Mouse (Mus musculus) Patski (cell line): ENCODE data around the gene Os9. TPM values are rescaled to one million over a fixed set of nuclear protein-coding genes. Genes with fewer than 3 reads are reported as not detected.

Experiments used
- ATAC-seq: fragments of 100-300 bp; one replicate; pipeline ENCODE4 v1.8.0; 2021
- CTCF ChIA-PET: fragments of 350-600 bp; sonication (Branson Sonifier 250); formaldehyde crosslinking; loops from one replicate; lab custom pipeline; 2022; ENCODE audit warnings: inconsistent platforms; lab: Charles Lee
- POLR2A ChIA-PET: fragments of 350-600 bp; sonication (Branson Sonifier 250); formaldehyde crosslinking; loops from one replicate; lab custom pipeline; 2022; ENCODE audit warnings: antibody characterized with exemption, inconsistent platforms; lab: Charles Lee
- DNase-seq: peaks from one replicate; pipeline ENCODE4 v3.0.0-alpha.2; 2011; ENCODE audit warnings: low read depth, low spot score
- H3K27me3 ChIP-seq: fragments of 371-371 bp; one replicate; pipeline ENCODE4 v1.5.1; 2021
- CTCF ChIP-seq: fragments of 100-300 bp; IDR thresholded peaks from one replicate; pipeline ENCODE4 v1.5.1; 2021
- in situ Hi-C: fragments of 300-500 bp; cut with MboI; formaldehyde crosslinking; loops from 3 replicates; pipeline ENCODE4 v1.11.1; 2018; ENCODE audit warnings: low pct_unique_long_range_greater_than_20kb, mixed read lengths
- polyA plus RNA-seq: library from polyadenylated mRNA; unstranded; gene quantifications from one replicate; pipeline ENCODE4 v1.2.3, GENCODE M21; 2021

The Os9 gene
- polyA plus RNA-seq, 1 experiment from 2014 or later, result 173 TPM

- POLR2A ChIA-PET, result no interaction called here
- peaks cover 12% of the 10 kb centered on the region for H3K27me3 ChIP-seq
- DNase-seq (no peak), ATAC-seq (no peak)
- in situ Hi-C loops, result no loop called here
- CTCF ChIA-PET, result interaction anchor here (0.9 to 1.4 kb wide), 3 partner anchors 13 to 25 kb away, joined by 3 to 4 read pairs (median 4); partner anchors contain the start of gene Tspan31
- no peak for TF ChIP-seq CTCF
These were observed 37.0 kb downstream of the Os9 start for GRCm38 (mm10) chr10:127083915-127084306.

- ATAC-seq (no peak), DNase-seq (no peak)
- in situ Hi-C loops, result no loop called here
- POLR2A ChIA-PET, result no interaction called here
- CTCF ChIA-PET, result interaction anchor here (0.9 to 1.4 kb wide), 4 partner anchors 12 to 25 kb away, joined by 3 to 4 read pairs (median 4); partner anchors contain the start of gene Tspan31
- no peak for TF ChIP-seq CTCF
- H3K27me3 ChIP-seq, result peaks cover 12% of the 10 kb centered on the region
These were observed 37.5 kb downstream of the Os9 start for GRCm38 (mm10) chr10:127083292-127083914.

GRCm38 (mm10) chr10:127081996-127082620, 38.8 kb downstream of the Os9 start:
- no peak for TF ChIP-seq CTCF
- no peak for ATAC-seq
- in situ Hi-C loops, result no loop called here
- ChIA-PET CTCF (interaction anchor here (0.9 kb wide), 1 partner anchor 12 kb away, joined by 3 read pairs; no protein-coding TSS in a partner anchor), POLR2A (no interaction called here)
- H3K27me3 ChIP-seq, result peaks cover 12% of the 10 kb centered on the region
- no peak for DNase-seq

- POLR2A ChIA-PET, result no interaction called here
- TF ChIP-seq CTCF, result no peak
- CTCF ChIA-PET, result interaction anchor here (0.9 kb wide), 1 partner anchor 13 kb away, joined by 3 read pairs; no protein-coding TSS in a partner anchor
- DNase-seq (no peak), ATAC-seq (no peak)
- in situ Hi-C loops, result no loop called here
- peaks cover 12% of the 10 kb centered on the region for H3K27me3 ChIP-seq
These were observed 39.8 kb downstream of the Os9 start for GRCm38 (mm10) chr10:127080901-127081780.

- DNase-seq, result no peak
- peaks cover 12% of the 10 kb centered on the region for H3K27me3 ChIP-seq
- TF ChIP-seq CTCF, result no peak
- ATAC-seq, result no peak
- ChIA-PET CTCF (no interaction called here), POLR2A (no interaction called here)
- in situ Hi-C loops, result no loop called here
These were observed 41.1 kb downstream of the Os9 start for GRCm38 (mm10) chr10:127079665-127080391.

- DNase-seq (no peak), ATAC-seq (no peak)
- in situ Hi-C loops, result no loop called here
- CTCF ChIA-PET, result no interaction called here
- peaks cover 12% of the 10 kb centered on the region for H3K27me3 ChIP-seq
- TF ChIP-seq CTCF, result no peak
- POLR2A ChIA-PET, result interaction anchor here (0.7 to 0.8 kb wide), 2 partner anchors 8 to 122 kb away, joined by 4 read pairs; no protein-coding TSS in a partner anchor
These were observed 42.0 kb downstream of the Os9 start for GRCm38 (mm10) chr10:127078677-127079575.

GRCm38 (mm10) chr10:127078001-127078676, 42.8 kb downstream of the Os9 start:
- ChIA-PET POLR2A (interaction anchor here (0.6 to 0.7 kb wide), 2 partner anchors 13 to 122 kb away, joined by 3 to 4 read pairs; no protein-coding TSS in a partner anchor), CTCF (no interaction called here)
- in situ Hi-C loops, result no loop called here
- ATAC-seq (no peak), DNase-seq (no peak)
- H3K27me3 ChIP-seq, result peaks cover 12% of the 10 kb centered on the region
- no peak for TF ChIP-seq CTCF

- in situ Hi-C loops, result no loop called here
- DNase-seq (no peak), ATAC-seq (no peak)
- H3K27me3 ChIP-seq, result peaks cover 12% of the 10 kb centered on the region
- ChIA-PET CTCF (interaction anchor here (0.7 kb wide), 1 partner anchor 54 kb away, joined by 3 read pairs; no protein-coding TSS in a partner anchor), POLR2A (interaction anchor here (0.6 kb wide), 1 partner anchor 12 kb away, joined by 3 read pairs; no protein-coding TSS in a partner anchor)
- no peak for TF ChIP-seq CTCF
These were observed 43.4 kb downstream of the Os9 start for GRCm38 (mm10) chr10:127077515-127077914.
